Mouse (Mus musculus): Measurements from ENCODE around the gene Abca8a. TPM values are rescaled to one million over a fixed set of nuclear protein-coding genes. Genes with fewer than 3 reads are reported as not detected.

Gene Abca8a
- polyA plus RNA-seq (2012; rRNA removed) = 0.06 and 0.16 TPM in 2 replicates

DNA sequence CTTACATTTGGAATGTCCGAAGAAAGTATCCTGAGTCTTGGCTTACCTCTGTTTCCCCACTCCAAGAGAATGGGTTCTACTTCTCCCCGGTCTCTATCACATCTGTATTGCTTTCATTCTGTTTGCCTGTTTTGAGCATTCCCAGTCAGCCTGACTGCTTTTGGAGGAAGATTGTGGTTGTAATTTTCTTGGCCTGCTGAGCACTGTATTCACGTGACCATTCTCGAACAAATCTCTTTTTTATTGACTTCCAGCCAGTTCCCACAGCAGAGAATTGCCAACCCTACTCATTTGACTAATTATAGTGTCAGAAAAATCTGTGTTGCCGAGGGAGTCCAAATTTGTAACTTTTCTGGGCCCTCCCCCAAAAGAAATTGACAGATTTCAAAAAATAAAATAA lies at the start of gene Abca8a:
TSS of gene Abca8a (minus strand) at position 121 of the 400 bp plus-strand sequence.

DNA sequence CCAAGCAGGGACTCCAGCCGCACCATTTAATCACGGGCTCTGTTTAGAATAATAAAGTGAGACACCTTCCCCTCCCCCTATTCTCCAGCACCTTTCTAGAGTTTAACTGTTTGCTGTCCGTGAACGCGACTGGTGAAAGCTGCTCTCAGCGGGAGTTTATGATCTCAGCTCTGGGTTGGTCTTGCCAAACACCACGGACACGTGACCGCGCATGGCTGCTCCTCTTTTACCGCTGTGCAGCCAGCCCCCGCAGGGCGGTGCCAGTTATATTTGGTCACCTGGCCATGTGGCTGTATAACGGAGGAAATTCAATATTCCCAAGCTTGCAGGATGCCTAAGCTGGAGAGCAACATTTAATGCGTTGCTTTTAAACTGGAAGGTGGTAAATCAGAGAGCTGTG lies 100.2 kb downstream of the Abca8a start, which contains the start of gene Abca8b:
TSS of gene Abca8b (minus strand) at position 222 of the 400 bp plus-strand sequence.

Other genes with a start within 250 kb of the Abca8a start
- gene Abca8b, start 100.1 kb downstream of the Abca8a start, polyA plus RNA-seq (2012; rRNA removed) = 1.2 and 1.6 TPM in 2 replicates
- 3.4 and 3.5 TPM in 2 replicates for gene Abca9, start 72.2 kb upstream of the Abca8a start, polyA plus RNA-seq (2012; rRNA removed)
- 0.32 and 0.40 TPM in 2 replicates for gene Abca6, start 155.8 kb upstream of the Abca8a start, polyA plus RNA-seq (2012; rRNA removed)
- gene Abca5, start 241.7 kb upstream of the Abca8a start, polyA plus RNA-seq (2012; rRNA removed) = 1.7 and 2.9 TPM in 2 replicates